Mouse (Mus musculus): ENCODE data around the gene Pigt.

Gene Pigt

DNA sequence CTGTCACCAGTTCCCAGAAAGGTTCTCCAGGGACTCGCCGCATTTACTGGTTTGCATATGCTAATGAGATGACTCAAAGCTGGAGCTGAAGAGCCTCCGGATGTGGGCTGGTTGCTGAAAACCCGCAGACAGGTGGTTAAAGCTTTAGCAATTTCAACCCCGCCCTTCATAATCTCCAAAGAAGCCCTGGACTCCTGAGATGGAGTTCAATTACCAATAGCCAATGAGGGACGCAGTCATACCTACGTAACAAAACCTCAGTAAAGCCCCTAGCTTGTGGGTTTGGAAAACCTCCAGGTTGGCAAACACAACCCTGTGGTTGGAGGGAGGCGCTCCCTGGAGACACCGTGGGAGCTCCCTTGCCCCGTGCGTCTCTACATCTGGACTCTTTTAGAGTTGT, 24.5 kb downstream of the Pigt start:
- no peak for DNase-seq

DNA sequence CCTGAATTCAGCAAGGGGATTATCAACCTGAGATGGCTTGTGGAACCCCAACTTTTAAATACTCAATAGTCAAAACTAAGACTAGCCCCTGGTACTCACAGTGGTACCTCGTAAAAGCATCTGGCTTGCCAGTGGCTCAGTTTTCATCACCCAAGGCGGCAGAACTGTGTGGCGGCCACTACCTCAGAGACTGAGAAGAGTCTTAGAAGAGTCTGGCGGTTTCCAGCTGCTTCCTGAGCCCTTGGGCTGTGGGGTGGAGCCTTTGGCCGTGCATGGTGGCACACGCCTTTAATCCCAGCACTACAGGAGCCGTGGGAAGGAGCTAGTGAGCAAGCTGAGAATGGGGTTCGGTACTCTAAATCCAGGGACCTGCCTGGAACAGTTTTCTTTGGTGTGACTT, 25.0 kb downstream of the Pigt start:
- no peak for DNase-seq

DNA sequence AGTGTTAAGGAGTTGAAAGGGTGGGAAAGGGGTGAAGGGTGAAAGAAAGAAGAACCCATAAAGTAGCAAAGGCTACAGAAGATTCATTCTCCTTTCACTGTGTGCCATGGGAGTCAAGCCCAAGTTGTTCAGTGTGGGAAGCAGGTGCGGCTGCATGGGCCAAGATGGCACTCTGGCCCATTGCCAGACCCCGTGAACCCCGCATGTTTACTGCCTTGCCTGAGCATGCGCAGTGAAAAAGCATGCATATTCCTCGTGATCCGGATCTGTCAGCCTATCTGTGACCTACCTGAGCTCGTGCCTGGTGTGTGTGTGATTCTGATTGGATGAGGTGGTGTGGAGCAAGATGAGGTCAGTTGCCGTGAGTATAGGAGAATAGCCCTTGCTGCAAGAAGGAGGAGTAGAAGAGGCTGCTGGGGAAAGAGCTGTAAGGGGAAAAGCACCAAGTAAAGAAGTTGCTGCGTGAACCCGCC, 26.0 kb downstream of the Pigt start:
- DNase-seq = no peak

DNA sequence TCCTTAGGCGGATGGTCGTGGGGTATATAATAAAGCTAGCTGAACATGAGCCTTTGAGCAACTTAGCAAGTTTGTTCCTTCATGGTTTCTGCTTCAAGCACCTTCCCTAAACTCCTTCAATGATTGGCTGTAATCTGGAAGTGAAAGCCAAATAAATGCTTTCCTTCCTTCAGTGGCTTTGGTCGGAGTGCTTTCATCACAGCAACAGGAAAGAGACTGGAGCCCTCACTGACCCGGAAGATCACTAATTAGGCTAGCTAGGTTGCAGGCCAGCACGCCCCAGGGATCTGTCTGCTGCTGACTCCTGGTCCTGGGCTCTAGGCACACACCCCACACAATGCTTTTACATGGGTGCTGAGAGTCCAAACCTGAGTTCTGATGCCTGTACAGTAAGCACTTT, 31.2 kb downstream of the Pigt start:
- no peak for DNase-seq

GRCm38 (mm10) chr2:164531169-164531568, 33.8 kb downstream of the Pigt start:
- peak; percentile 59 for DNase-seq

GRCm38 (mm10) chr2:164534315-164534714, 37.0 kb downstream of the Pigt start:
- DNase-seq = no peak

- DNase-seq = no peak
Measured at GRCm38 (mm10) chr2:164537003-164537402, 39.7 kb downstream of the Pigt start.

DNA sequence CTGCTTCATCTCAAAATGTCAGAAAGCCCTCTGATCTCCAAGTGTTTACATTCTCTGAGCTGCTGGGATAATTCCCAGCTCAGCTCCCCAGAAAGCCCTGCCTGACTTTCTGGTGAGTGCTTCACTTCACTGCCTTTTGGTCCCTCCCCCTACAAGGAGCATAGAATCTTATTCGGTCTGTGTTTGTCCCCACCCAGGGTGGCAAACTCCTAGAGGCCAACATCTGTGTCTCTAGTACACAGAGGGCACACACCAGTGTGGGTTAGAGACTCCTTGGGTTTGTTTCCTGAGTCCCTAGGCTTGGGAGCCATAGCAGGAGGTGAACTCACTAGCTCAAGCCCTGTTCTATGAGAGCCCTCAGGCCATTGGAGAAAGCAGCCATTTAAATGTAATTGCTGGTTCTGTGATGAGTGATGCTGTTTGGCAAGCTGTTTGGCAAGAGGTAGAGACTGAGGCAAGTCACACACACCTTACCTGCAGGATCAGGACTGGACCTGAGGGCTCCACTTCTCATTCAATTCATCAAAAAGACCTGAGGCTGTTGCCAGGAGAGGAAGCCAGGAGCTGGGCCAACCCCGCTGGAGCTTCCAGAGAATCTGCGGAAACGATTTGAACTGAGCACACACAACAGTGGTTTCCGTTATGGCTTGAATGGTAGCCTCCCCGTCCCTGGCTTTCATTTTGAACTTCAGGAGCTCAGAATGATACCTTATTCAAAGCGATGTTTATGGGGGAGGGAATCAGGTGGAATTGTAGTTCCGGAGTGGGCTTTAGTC, 43.5 kb downstream of the Pigt start:
- DNase-seq = no peak

DNA sequence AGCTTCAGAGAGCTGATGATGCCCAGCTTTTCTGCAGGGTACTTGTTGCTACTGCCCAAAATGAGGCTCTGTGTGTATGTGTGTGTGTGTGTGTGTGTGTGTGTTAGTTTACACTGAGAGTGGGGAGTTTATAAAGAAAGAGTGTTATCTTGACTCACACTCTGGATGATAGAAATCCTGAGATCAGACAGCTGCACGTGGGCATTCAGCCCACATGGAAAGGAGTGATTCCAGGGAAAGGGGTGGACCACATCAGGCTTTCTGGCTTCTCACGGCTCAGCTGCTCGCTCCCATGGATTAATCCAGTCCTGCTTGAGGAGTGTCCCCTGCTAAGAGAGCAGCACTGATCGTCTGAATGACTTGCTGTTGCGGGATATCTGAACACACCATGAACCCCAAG, 44.8 kb downstream of the Pigt start:
- peak; percentile 72 for DNase-seq

DNA sequence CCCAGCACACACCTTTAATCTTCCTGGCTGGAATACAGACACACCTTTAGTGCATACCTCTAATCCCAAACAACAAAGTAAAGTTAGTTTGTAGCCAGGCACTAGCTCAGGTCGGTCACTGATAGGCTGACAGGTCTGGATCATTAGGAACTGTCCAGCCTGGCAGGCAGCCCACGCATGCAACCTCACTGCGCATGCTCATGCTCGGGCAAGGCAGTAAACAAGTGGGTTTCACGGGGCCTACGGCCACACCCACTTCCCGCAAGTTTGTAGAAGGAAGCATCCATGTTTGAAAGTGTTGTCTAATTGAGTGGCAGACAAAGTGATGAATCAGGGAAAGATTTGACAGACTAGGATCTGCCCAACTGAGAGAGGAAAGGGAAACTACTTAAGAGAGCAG, 45.3 kb downstream of the Pigt start:
- DNase-seq = no peak

- DNase-seq = no peak
Measured at GRCm38 (mm10) chr2:164543745-164544144, 46.4 kb downstream of the Pigt start.

DNA sequence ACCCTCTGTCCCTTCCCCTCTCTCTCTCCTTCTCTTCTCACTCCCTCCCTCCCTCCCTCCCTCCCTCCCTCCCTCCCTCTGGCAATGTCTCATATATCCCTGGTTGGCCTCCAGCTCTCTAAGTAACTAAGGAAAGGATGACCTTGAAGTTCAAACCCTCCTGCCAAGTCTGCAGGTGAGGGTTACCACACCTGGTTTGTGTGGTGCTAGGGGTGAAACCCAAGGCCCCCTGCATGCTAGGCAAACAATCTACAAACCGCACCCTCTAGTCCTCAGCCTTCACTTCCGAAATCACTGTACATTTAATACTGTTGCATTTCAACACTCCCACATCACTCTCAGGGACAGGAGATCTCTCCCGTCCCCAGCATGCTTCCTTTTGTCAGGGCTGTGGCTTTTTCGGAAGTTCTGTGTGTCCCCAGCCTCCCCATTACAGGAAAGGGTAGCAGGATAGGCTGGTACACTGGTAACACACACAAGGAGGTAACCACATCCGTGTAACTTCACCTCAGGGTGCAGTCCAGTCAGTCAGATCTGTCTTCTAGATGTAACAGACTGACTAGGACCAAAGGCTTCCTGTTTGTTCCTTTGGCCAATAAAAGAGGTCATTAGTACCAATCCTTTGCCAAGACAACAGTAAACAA, 47.3 kb downstream of the Pigt start:
- no peak for DNase-seq

DNA sequence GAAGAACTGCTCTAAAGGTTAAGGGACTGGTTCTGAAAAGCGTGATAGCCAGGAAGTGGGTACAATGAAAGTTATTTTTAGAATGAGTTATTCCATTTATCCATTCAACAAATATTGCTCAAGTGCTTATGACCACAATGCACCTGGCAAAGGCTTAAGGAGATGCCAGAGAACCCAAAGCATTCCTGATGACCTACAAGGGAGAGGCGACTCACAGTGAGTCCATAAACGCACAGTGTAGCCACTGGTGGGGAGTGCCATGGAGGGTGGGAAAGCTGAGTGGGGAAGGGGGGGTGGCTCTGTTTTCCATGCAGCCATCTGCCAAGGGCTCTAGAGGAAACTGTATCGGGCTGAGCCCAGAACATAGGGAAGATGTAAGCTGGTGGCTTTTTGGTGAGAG, 52.0 kb downstream of the Pigt start:
- no peak for DNase-seq

DNA sequence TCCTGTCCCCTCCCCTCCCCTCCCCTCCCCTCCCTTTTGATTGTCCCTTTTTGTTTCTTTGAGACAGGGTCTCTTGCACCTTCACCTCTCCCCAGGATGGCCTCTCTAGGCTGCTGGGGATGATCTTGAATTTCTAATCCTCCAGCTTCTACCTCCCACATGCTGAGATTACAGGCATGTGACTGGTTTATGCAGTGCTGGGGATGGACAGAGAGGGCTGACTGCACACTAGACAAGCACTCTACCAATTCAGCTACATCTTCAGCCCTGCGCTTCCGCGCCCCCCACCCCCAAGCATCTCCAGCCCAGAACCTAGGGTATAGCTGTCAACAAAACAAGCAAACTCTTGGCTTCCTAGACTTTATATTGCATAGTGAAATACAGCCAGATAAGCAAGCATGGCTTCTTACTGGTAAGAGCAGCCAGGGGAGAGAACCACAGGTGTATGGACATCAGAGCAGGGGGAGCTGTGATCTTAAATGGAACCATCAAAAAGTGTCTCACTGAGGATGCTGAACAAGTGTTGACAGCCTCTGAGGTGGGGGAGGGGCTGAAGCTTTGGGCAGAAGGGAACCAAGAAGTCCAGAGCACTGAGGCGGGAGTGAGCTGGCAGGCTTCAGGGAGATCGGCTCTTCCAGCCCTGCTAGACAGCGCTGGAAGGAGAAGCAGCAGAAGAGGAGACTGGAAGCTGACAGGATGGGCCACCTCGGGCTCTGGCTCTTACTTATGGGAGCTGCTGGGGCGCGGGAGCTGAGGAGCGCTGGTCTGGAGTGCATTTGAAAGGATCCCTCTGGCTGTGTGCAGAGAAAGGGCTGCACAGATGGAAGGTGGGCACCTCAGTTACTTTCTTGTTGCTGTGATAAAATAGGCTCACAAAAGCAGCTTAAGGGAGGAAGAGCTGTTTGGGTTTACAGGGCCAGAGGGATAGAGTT, 52.9 kb downstream of the Pigt start:
- peak; percentile 55 for DNase-seq

- no peak for DNase-seq
Measured at GRCm38 (mm10) chr2:164550895-164551269, 53.6 kb downstream of the Pigt start.

DNA sequence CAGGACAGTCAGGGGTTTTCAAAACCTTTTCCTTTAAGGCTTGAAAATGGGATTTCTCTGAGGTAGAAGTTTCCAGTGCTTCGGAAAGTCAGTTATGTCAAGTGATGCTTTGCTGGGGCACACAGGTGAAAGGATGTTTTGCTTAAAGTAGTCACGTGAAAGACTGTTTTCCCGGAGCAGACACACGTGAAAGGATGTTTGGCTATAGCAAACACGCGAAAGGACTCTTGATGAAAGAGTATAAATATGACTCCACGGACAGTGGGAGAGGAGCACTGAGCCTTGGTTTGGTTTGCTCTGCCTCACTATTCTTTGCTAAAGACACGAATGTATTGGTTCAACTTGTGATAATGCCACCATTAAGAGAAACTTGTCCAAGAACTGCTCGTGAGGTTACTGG, 54.2 kb downstream of the Pigt start:
- no peak for DNase-seq
